Mouse (Mus musculus): ENCODE results near the gene Mrgprh. TPM values are rescaled to one million over a fixed set of nuclear protein-coding genes. Genes with fewer than 3 reads are reported as not detected.

Mrgprh gene
- polyA plus RNA-seq, 2 experiments, result 0.10 to 0.38 TPM

GRCm38 (mm10) chr17:12925703-12926180 is 49.9 kb downstream of the Mrgprh start:
- WGBS, result 83% methylated on average over 8 of the region's 8 CpGs
- H3K4me3 ChIP-seq (replicated peaks; ENCODE audit: low read length), result no peak overlapping the region
- ATAC-seq (ENCODE audit: low FRiP score, low read depth) (no peak), DNase-seq (ENCODE audit: low spot score) (no peak)
- no peak overlapping the region for H3K27ac ChIP-seq (replicated peaks; ENCODE audit: low read depth, low read length)
- H3K9me3 ChIP-seq (ENCODE audit: control insufficient read depth, low read length), result no peaks in the 10 kb centered on the region
- TF ChIP-seq POLR2A (IDR thresholded peaks at IDR 0.05; ENCODE audit: borderline replicate concordance, extremely low read depth, insufficient read depth, insufficient read length), result no peak
- H3K4me1 ChIP-seq (ENCODE audit: control insufficient read depth, insufficient read depth, low read length), result no peaks in the 10 kb centered on the region
- H3K27me3 ChIP-seq (ENCODE audit: control insufficient read depth, insufficient read depth, low read length), result no peaks in the 10 kb centered on the region
- H3K9ac ChIP-seq (ENCODE audit: low read depth, low read length, severe bottlenecking), result no peak overlapping the region
- peaks cover 56% of the 10 kb centered on the region for H3K36me3 ChIP-seq (ENCODE audit: control insufficient read depth, insufficient read depth, low read length)
- H3K4me2 ChIP-seq (replicated peaks; ENCODE audit: low read depth, low read length, severe bottlenecking), result no peak overlapping the region

Small RNA genes lying within 50 kb of the gene (microRNA-seq; reads per million reads assigned to microRNA genes)
- gene Gm24085, result not detected

Other genes starting within 250 kb of the Mrgprh start
- 0.14 and 0.18 TPM in 2 replicates for gene Slc22a1, start 200.2 kb upstream of the Mrgprh start, polyA plus RNA-seq (2012; rRNA removed)
- not detected in 2 replicates for gene Slc22a1, start 200.2 kb upstream of the Mrgprh start, polyA plus RNA-seq (2014; fragmentation: Nextera tagmentation; extraction: Ambion mirVana)
- 97.3 and 99.6 TPM in 2 replicates for gene Igf2r, start 106.4 kb upstream of the Mrgprh start, polyA plus RNA-seq (2012; rRNA removed)
- gene Igf2r, start 106.4 kb upstream of the Mrgprh start, polyA plus RNA-seq (2014; fragmentation: Nextera tagmentation; extraction: Ambion mirVana), result 60.6 and 62.4 TPM in 2 replicates
- gene Mas1, start 7.9 kb upstream of the Mrgprh start, polyA plus RNA-seq (2012; rRNA removed), result 1.7 and 1.9 TPM in 2 replicates
- gene Mas1, start 7.9 kb upstream of the Mrgprh start, polyA plus RNA-seq (2014; fragmentation: Nextera tagmentation; extraction: Ambion mirVana), result 1.4 and 2.1 TPM in 2 replicates
- gene Pnldc1, start 34.2 kb downstream of the Mrgprh start, polyA plus RNA-seq (2012; rRNA removed), result 5.1 and 5.3 TPM in 2 replicates
- 2.4 and 3.4 TPM in 2 replicates for gene Pnldc1, start 34.2 kb downstream of the Mrgprh start, polyA plus RNA-seq (2014; fragmentation: Nextera tagmentation; extraction: Ambion mirVana)
- gene Tcp1, start 39.7 kb downstream of the Mrgprh start, polyA plus RNA-seq (2012; rRNA removed), result 184 and 212 TPM in 2 replicates
- gene Tcp1, start 39.7 kb downstream of the Mrgprh start, polyA plus RNA-seq (2014; fragmentation: Nextera tagmentation; extraction: Ambion mirVana), result 386 and 395 TPM in 2 replicates
- gene Mrpl18, start 40.3 kb downstream of the Mrgprh start, polyA plus RNA-seq (2012; rRNA removed), result 47.4 and 66.4 TPM in 2 replicates
- 127 and 135 TPM in 2 replicates for gene Mrpl18, start 40.3 kb downstream of the Mrgprh start, polyA plus RNA-seq (2014; fragmentation: Nextera tagmentation; extraction: Ambion mirVana)
- 0.33 and 0.81 TPM in 2 replicates for gene Acat3, start 64.6 kb downstream of the Mrgprh start, polyA plus RNA-seq (2012; rRNA removed)
- 0.47 and 1.1 TPM in 2 replicates for gene Acat3, start 64.6 kb downstream of the Mrgprh start, polyA plus RNA-seq (2014; fragmentation: Nextera tagmentation; extraction: Ambion mirVana)
- 62.9 and 67.4 TPM in 2 replicates for gene Acat2, start 84.7 kb downstream of the Mrgprh start, polyA plus RNA-seq (2012; rRNA removed)
- 110 and 119 TPM in 2 replicates for gene Acat2, start 84.7 kb downstream of the Mrgprh start, polyA plus RNA-seq (2014; fragmentation: Nextera tagmentation; extraction: Ambion mirVana)
- gene Wtap, start 118.1 kb downstream of the Mrgprh start, polyA plus RNA-seq (2012; rRNA removed), result 61.7 and 86.1 TPM in 2 replicates
- gene Wtap, start 118.1 kb downstream of the Mrgprh start, polyA plus RNA-seq (2014; fragmentation: Nextera tagmentation; extraction: Ambion mirVana), result 135 and 141 TPM in 2 replicates
- 98.2 and 118 TPM in 2 replicates for gene Sod2, start 130.8 kb downstream of the Mrgprh start, polyA plus RNA-seq (2012; rRNA removed)
- 103 and 116 TPM in 2 replicates for gene Sod2, start 130.8 kb downstream of the Mrgprh start, polyA plus RNA-seq (2014; fragmentation: Nextera tagmentation; extraction: Ambion mirVana)
- 0.06 and 0.09 TPM in 2 replicates for gene Gpr31b, start 176.3 kb downstream of the Mrgprh start, polyA plus RNA-seq (2012; rRNA removed)
- 0.18 TPM in 1 of 2 replicates, not detected in the other for gene Gpr31b, start 176.3 kb downstream of the Mrgprh start, polyA plus RNA-seq (2014; fragmentation: Nextera tagmentation; extraction: Ambion mirVana)
- gene Tcp10b, start 185.1 kb downstream of the Mrgprh start, polyA plus RNA-seq (2012; rRNA removed), result 0.33 and 0.74 TPM in 2 replicates
- gene Tcp10b, start 185.1 kb downstream of the Mrgprh start, polyA plus RNA-seq (2014; fragmentation: Nextera tagmentation; extraction: Ambion mirVana), result 0.14 TPM in 2 replicates

All from limb, embryonic 14.5 days (tissue).